Mouse (Mus musculus): ENCODE measurements around the gene Spr. TPM values are rescaled to one million over a fixed set of nuclear protein-coding genes. Genes with fewer than 3 reads are reported as not detected.
"Not testable (repeated sequence)": the region's sequence is repeated elsewhere in the genome, so short reads cannot be mapped to it uniquely, and the experiment has no call there.

The Spr gene
- polyA plus RNA-seq, 1 experiment from 2014 or later: 61.1 TPM

- TF ChIP-seq CTCF (IDR thresholded peaks at IDR 0.05; ENCODE audit: low read depth) (peak; percentile 65), EP300 (IDR thresholded peaks at IDR 0.05; ENCODE audit: low read depth) (no peak)
- 0 out of 2 replicates have a peak, but pooled peaks cover 5% of the 10 kb centered on the region for H3K4me1 ChIP-seq (ENCODE audit: insufficient read depth)
- peak overlapping the region; percentile 31 for H3K4me3 ChIP-seq (ENCODE audit: low read depth, low read length)
- no peak overlapping the region for H3K9ac ChIP-seq (replicated peaks)
- H3K4me2 ChIP-seq (ENCODE audit: low read depth, low read length): peak overlapping the region; percentile 68
- no peaks in the 10 kb centered on the region for H3K9me3 ChIP-seq (ENCODE audit: low read length)
- DNase-seq: peak; percentile 66
- H3K36me3 ChIP-seq (replicated peaks; ENCODE audit: insufficient read depth, low read length): no peaks in the 10 kb centered on the region
- H3K27me3 ChIP-seq (ENCODE audit: insufficient read depth, low read length): peaks cover 8% of the 10 kb centered on the region; the same call in 1 of the 2 replicates
- ATAC-seq: peak; percentile 71
- H3K27ac ChIP-seq (ENCODE audit: low read depth): no peak overlapping the region
- 2% methylated on average over 33 of the region's 34 CpGs for WGBS (ENCODE audit: insufficient replicate concordance)
Measured at GRCm38 (mm10) chr6:85154861-85155528, 17.4 kb upstream of the Spr start.

GRCm38 (mm10) chr6:85153970-85154540, 16.5 kb upstream of the Spr start:
- Histone ChIP-seq H3K4me3 (ENCODE audit: low read depth, low read length) (no peak overlapping the region), H3K27me3 (ENCODE audit: insufficient read depth, low read length) (peaks cover 8% of the 10 kb centered on the region; the same call in 1 of the 2 replicates), H3K4me2 (ENCODE audit: low read depth, low read length) (no peak overlapping the region), H3K9ac (replicated peaks) (no peak overlapping the region), H3K9me3 (ENCODE audit: low read length) (no peaks in the 10 kb centered on the region), H3K27ac (ENCODE audit: low read depth) (no peak overlapping the region), H3K36me3 (replicated peaks; ENCODE audit: insufficient read depth, low read length) (no peaks in the 10 kb centered on the region), H3K4me1 (ENCODE audit: insufficient read depth) (0 out of 2 replicates have a peak, but pooled peaks cover 5% of the 10 kb centered on the region)
- DNase-seq: peak; percentile 61
- WGBS (ENCODE audit: insufficient replicate concordance): 15% methylated on average over 9 of the region's 9 CpGs
- peak; percentile 79 for TF ChIP-seq CTCF (IDR thresholded peaks at IDR 0.05; ENCODE audit: low read depth)
- TF ChIP-seq EP300 (IDR thresholded peaks at IDR 0.05; ENCODE audit: low read depth): no peak
- peak; percentile 41; the same call in 1 of the 2 replicates for ATAC-seq

GRCm38 (mm10) chr6:85150386-85150785, 12.8 kb upstream of the Spr start:
- TF ChIP-seq CTCF (IDR thresholded peaks at IDR 0.05; ENCODE audit: low read depth): no peak
- no peak for TF ChIP-seq EP300 (IDR thresholded peaks at IDR 0.05; ENCODE audit: low read depth)
- no peak overlapping the region for H3K4me2 ChIP-seq (ENCODE audit: low read depth, low read length)
- DNase-seq (no peak), ATAC-seq (no peak)
- no peak overlapping the region for H3K4me3 ChIP-seq (ENCODE audit: low read depth, low read length)
- 0 out of 2 replicates have a peak, but pooled peaks cover 5% of the 10 kb centered on the region for H3K4me1 ChIP-seq (ENCODE audit: insufficient read depth)
- no peak overlapping the region for H3K27ac ChIP-seq (ENCODE audit: low read depth)
- WGBS (ENCODE audit: insufficient replicate concordance): 62% methylated on average over 3 of the region's 3 CpGs
- H3K27me3 ChIP-seq (ENCODE audit: insufficient read depth, low read length): peaks cover 10% of the 10 kb centered on the region; the same call in 1 of the 2 replicates
- H3K9ac ChIP-seq (replicated peaks): no peak overlapping the region
- no peaks in the 10 kb centered on the region for H3K36me3 ChIP-seq (replicated peaks; ENCODE audit: insufficient read depth, low read length)
- no peaks in the 10 kb centered on the region for H3K9me3 ChIP-seq (ENCODE audit: low read length)

- no peaks in the 10 kb centered on the region for H3K4me1 ChIP-seq (ENCODE audit: insufficient read depth)
- no peaks in the 10 kb centered on the region for H3K9me3 ChIP-seq (ENCODE audit: low read length)
- no peak overlapping the region for H3K4me3 ChIP-seq (ENCODE audit: low read depth, low read length)
- 0 out of 2 replicates have a peak, but pooled peaks cover 2% of the 10 kb centered on the region for H3K27me3 ChIP-seq (ENCODE audit: insufficient read depth, low read length)
- TF ChIP-seq CTCF (IDR thresholded peaks at IDR 0.05; ENCODE audit: low read depth): no peak
- no peak for TF ChIP-seq EP300 (IDR thresholded peaks at IDR 0.05; ENCODE audit: low read depth)
- 55% methylated on average over 3 of the region's 3 CpGs for WGBS (ENCODE audit: insufficient replicate concordance)
- H3K9ac ChIP-seq (replicated peaks): no peak overlapping the region
- no peaks in the 10 kb centered on the region for H3K36me3 ChIP-seq (replicated peaks; ENCODE audit: insufficient read depth, low read length)
- H3K27ac ChIP-seq (ENCODE audit: low read depth): no peak overlapping the region
- ATAC-seq (no peak), DNase-seq (no peak)
- no peak overlapping the region for H3K4me2 ChIP-seq (ENCODE audit: low read depth, low read length)
Measured at GRCm38 (mm10) chr6:85147636-85148035, 10.1 kb upstream of the Spr start.

- Histone ChIP-seq H3K4me2 (ENCODE audit: low read depth, low read length) (no peak overlapping the region), H3K4me3 (ENCODE audit: low read depth, low read length) (no peak overlapping the region), H3K27me3 (ENCODE audit: insufficient read depth, low read length) (0 out of 2 replicates have a peak, but pooled peaks cover 2% of the 10 kb centered on the region), H3K9ac (replicated peaks) (no peak overlapping the region), H3K4me1 (ENCODE audit: insufficient read depth) (no peaks in the 10 kb centered on the region), H3K27ac (ENCODE audit: low read depth) (no peak overlapping the region), H3K9me3 (ENCODE audit: low read length) (no peaks in the 10 kb centered on the region), H3K36me3 (replicated peaks; ENCODE audit: insufficient read depth, low read length) (no peaks in the 10 kb centered on the region)
- no peak for ATAC-seq
- WGBS (ENCODE audit: insufficient replicate concordance): 49% methylated on average over 3 of the region's 3 CpGs
- TF ChIP-seq EP300 (IDR thresholded peaks at IDR 0.05; ENCODE audit: low read depth) (no peak), CTCF (IDR thresholded peaks at IDR 0.05; ENCODE audit: low read depth) (no peak)
- no peak for DNase-seq
Measured at GRCm38 (mm10) chr6:85144466-85144865, 6.9 kb upstream of the Spr start.

- ATAC-seq; H3K4me1 ChIP-seq (ENCODE audit: insufficient read depth); H3K4me3 ChIP-seq (ENCODE audit: low read depth, low read length); H3K9me3 ChIP-seq (ENCODE audit: low read length); H3K36me3 ChIP-seq (replicated peaks; ENCODE audit: insufficient read depth, low read length); H3K4me2 ChIP-seq (ENCODE audit: low read depth, low read length); H3K9ac ChIP-seq (replicated peaks); H3K27ac ChIP-seq (ENCODE audit: low read depth); H3K27me3 ChIP-seq (ENCODE audit: insufficient read depth, low read length): not testable (repeated sequence)
- DNase-seq: peak; percentile 48
- TF ChIP-seq CTCF (IDR thresholded peaks at IDR 0.05; ENCODE audit: low read depth): peak; percentile 69
- WGBS (ENCODE audit: insufficient replicate concordance): 4% methylated on average over 6 of the region's 7 CpGs
Measured at GRCm38 (mm10) chr6:85141013-85141412, 3.4 kb upstream of the Spr start.
